Comparison of ENCODE assay signal across 10 mouse cellular contexts in genomic region chr19:23511303-23511702, GRCm38 (mm10).
DNase-seq lines count a peak whose midpoint lies in the region; ATAC-seq and TF ChIP-seq lines count a peak whose summit lies in the region.
"Had no signal": no experiment of that assay in that cellular context is flagged by ENCODE, and none has a peak within 500 bp of the region (broad histone marks: within the 10 kb centered on the region; RNA-seq: fewer than 3 reads in every experiment).

No protein-coding gene starts in this region.

- no peaks in the 10 kb centered on the region for H3K9me3 ChIP-seq in forebrain, postnatal 0 days (ENCODE audit: low read length)
- no peaks in the 10 kb centered on the region for H3K9me3 ChIP-seq in forebrain, embryonic 14.5 days (replicated peaks; ENCODE audit: control insufficient read depth, low read length)
- no peaks in the 10 kb centered on the region for H3K9me3 ChIP-seq in liver, embryonic 14.5 days (ENCODE audit: control insufficient read depth, low read length)
- no peaks in the 10 kb centered on the region for H3K9me3 ChIP-seq in forebrain, embryonic 11.5 days (ENCODE audit: control insufficient read depth, low read length)
- H3K9me3 ChIP-seq: embryonic facial prominence, embryonic 13.5 days had no signal

- no peaks in the 10 kb centered on the region for H3K36me3 ChIP-seq in forebrain, postnatal 0 days (ENCODE audit: insufficient read depth)
- H3K36me3 ChIP-seq in forebrain, embryonic 14.5 days (ENCODE audit: control insufficient read depth, insufficient read depth, low read length) = no peaks in the 10 kb centered on the region
- no peaks in the 10 kb centered on the region for H3K36me3 ChIP-seq in liver, embryonic 14.5 days (replicated peaks; ENCODE audit: control insufficient read depth, insufficient read depth, low read depth)
- no peaks in the 10 kb centered on the region for H3K36me3 ChIP-seq in small intestine, adult 2 months (ENCODE audit: control insufficient read depth, insufficient read depth, low read length)
- no peaks in the 10 kb centered on the region for H3K36me3 ChIP-seq in forebrain, embryonic 11.5 days (ENCODE audit: control insufficient read depth, insufficient read depth, low read length)
- H3K36me3 ChIP-seq: embryonic facial prominence, embryonic 13.5 days had no signal

- WGBS in forebrain, postnatal 0 days = 52% methylated on average over 2 of the region's 2 CpGs
- 45% methylated on average over 2 of the region's 2 CpGs for WGBS in forebrain, embryonic 14.5 days
- WGBS in liver, embryonic 14.5 days (ENCODE audit: insufficient replicate concordance) = 31% methylated on average over 2 of the region's 2 CpGs
- 46% methylated on average over 2 of the region's 2 CpGs for WGBS in small intestine, adult 2 months
- WGBS in forebrain, embryonic 11.5 days = 46% methylated on average over 2 of the region's 2 CpGs

- no peak overlapping the region for H3K4me2 ChIP-seq in forebrain, postnatal 0 days (ENCODE audit: low read depth)
- no peak overlapping the region for H3K4me2 ChIP-seq in forebrain, embryonic 14.5 days (ENCODE audit: low read length)
- no peak overlapping the region for H3K4me2 ChIP-seq in liver, embryonic 14.5 days (ENCODE audit: low read depth)
- no peak overlapping the region for H3K4me2 ChIP-seq in forebrain, embryonic 11.5 days (ENCODE audit: low read depth, low read length, severe bottlenecking)
- H3K4me2 ChIP-seq: embryonic facial prominence, embryonic 13.5 days had no signal

- peak; percentile 14; the same call in 1 of the 2 replicates for TF ChIP-seq CTCF in forebrain, postnatal 0 days (IDR thresholded peaks at IDR 0.05; ENCODE audit: low read depth)
- peak; percentile 53 for TF ChIP-seq CTCF in liver, embryonic 14.5 days (IDR thresholded peaks at IDR 0.05; ENCODE audit: low read depth)
- TF ChIP-seq CTCF in bone marrow macrophage, adult 2 months (IDR thresholded peaks at IDR 0.05; ENCODE audit: low read depth, low read length) = peak; percentile 30; the same call in 1 of the 2 replicates
- 0 out of 2 replicates have a peak, but pooled peaks have one; percentile 14 for TF ChIP-seq CTCF in small intestine, adult 2 months (IDR thresholded peaks at IDR 0.05; ENCODE audit: extremely low read depth, insufficient read length, insufficient replicate concordance, low read depth, low read length)

- no peak for ATAC-seq in forebrain, postnatal 0 days
- ATAC-seq in forebrain, embryonic 14.5 days = no peak
- ATAC-seq in liver, embryonic 14.5 days (ENCODE audit: insufficient read depth) = no peak
- no peak for ATAC-seq in forebrain, embryonic 11.5 days (replicated peaks; ENCODE audit: low FRiP score)

- no peak for DNase-seq in forebrain, postnatal 0 days
- DNase-seq in forebrain, embryonic 14.5 days (ENCODE audit: low spot score) = no peak
- peak in 1 of 3 experiments; percentile 10 for DNase-seq in liver, embryonic 14.5 days (ENCODE audit: low read depth in 3 of 3, low spot score in 3 of 3)
- no peak for DNase-seq in liver
- no peak for DNase-seq in forebrain, embryonic 11.5 days (ENCODE audit: low spot score)
- no peak for DNase-seq in cerebellum, postnatal 36 days
- DNase-seq: right cerebral cortex, adult 18-20 months had no signal

- no peak for TF ChIP-seq POLR2A in bone marrow macrophage, adult 2 months (IDR thresholded peaks at IDR 0.05; ENCODE audit: borderline replicate concordance, low read depth, low read length)
- TF ChIP-seq POLR2A in small intestine, adult 2 months (IDR thresholded peaks at IDR 0.05; ENCODE audit: low read depth, low read length) = no peak

- H3K27ac ChIP-seq in forebrain, postnatal 0 days (ENCODE audit: low read depth, low read length) = no peak overlapping the region
- H3K27ac ChIP-seq in forebrain, embryonic 14.5 days (ENCODE audit: low read depth, low read length) = no peak overlapping the region
- no peak overlapping the region for H3K27ac ChIP-seq in liver, embryonic 14.5 days
- H3K27ac ChIP-seq in bone marrow macrophage, adult 2 months (ENCODE audit: insufficient read depth, low read depth, low read length) = no peak overlapping the region
- H3K27ac ChIP-seq in small intestine, adult 2 months (ENCODE audit: insufficient read depth, low read depth, low read length) = no peak overlapping the region
- no peak overlapping the region for H3K27ac ChIP-seq in forebrain, embryonic 11.5 days (ENCODE audit: low read depth, low read length)
- H3K27ac ChIP-seq: embryonic facial prominence, embryonic 13.5 days had no signal

- H3K27me3 ChIP-seq in forebrain, postnatal 0 days (ENCODE audit: insufficient read depth, low read length) = no peaks in the 10 kb centered on the region
- no peaks in the 10 kb centered on the region for H3K27me3 ChIP-seq in forebrain, embryonic 14.5 days (replicated peaks; ENCODE audit: control insufficient read depth, insufficient read depth, low read length)
- H3K27me3 ChIP-seq in liver, embryonic 14.5 days (ENCODE audit: control insufficient read depth, insufficient read depth, low read length) = no peaks in the 10 kb centered on the region
- no peaks in the 10 kb centered on the region for H3K27me3 ChIP-seq in small intestine, adult 2 months (ENCODE audit: control insufficient read depth, insufficient read depth, low read length)
- H3K27me3 ChIP-seq in forebrain, embryonic 11.5 days (ENCODE audit: control insufficient read depth, insufficient read depth, low read length) = no peaks in the 10 kb centered on the region
- H3K27me3 ChIP-seq: embryonic facial prominence, embryonic 13.5 days had no signal

- H3K4me1 ChIP-seq in forebrain, postnatal 0 days (ENCODE audit: insufficient read depth) = no peaks in the 10 kb centered on the region
- H3K4me1 ChIP-seq in forebrain, embryonic 14.5 days (ENCODE audit: control insufficient read depth, insufficient read depth, low read length) = peaks cover 7% of the 10 kb centered on the region
- no peaks in the 10 kb centered on the region for H3K4me1 ChIP-seq in liver, embryonic 14.5 days (replicated peaks; ENCODE audit: control insufficient read depth in 2 of 2, insufficient read depth in 2 of 2, low read length in 1 of 2)
- no peaks in the 10 kb centered on the region for H3K4me1 ChIP-seq in bone marrow macrophage, adult 2 months (ENCODE audit: control insufficient read depth, insufficient read depth, low read length)
- H3K4me1 ChIP-seq in small intestine, adult 2 months (ENCODE audit: control insufficient read depth, insufficient read depth, insufficient read length, low read length) = no peaks in the 10 kb centered on the region
- peaks cover 7% of the 10 kb centered on the region for H3K4me1 ChIP-seq in forebrain, embryonic 11.5 days (replicated peaks; ENCODE audit: control insufficient read depth, insufficient read depth, low read length)

- TF ChIP-seq EP300 in liver, embryonic 14.5 days (IDR thresholded peaks at IDR 0.05; ENCODE audit: low read depth) = no peak

- H3K9ac ChIP-seq in forebrain, postnatal 0 days = no peak overlapping the region
- no peak overlapping the region for H3K9ac ChIP-seq in forebrain, embryonic 14.5 days (ENCODE audit: low read length)
- no peak overlapping the region for H3K9ac ChIP-seq in liver, embryonic 14.5 days (replicated peaks)
- H3K9ac ChIP-seq in forebrain, embryonic 11.5 days (ENCODE audit: low read length) = no peak overlapping the region
- H3K9ac ChIP-seq: embryonic facial prominence, embryonic 13.5 days had no signal

- H3K4me3 ChIP-seq in forebrain, postnatal 0 days (ENCODE audit: low read depth, low read length) = no peak overlapping the region
- H3K4me3 ChIP-seq in forebrain, embryonic 14.5 days (ENCODE audit: low read depth, low read length) = no peak overlapping the region
- H3K4me3 ChIP-seq in liver, embryonic 14.5 days (ENCODE audit: insufficient read depth in 1 of 2, low read depth in 2 of 2, low read length in 2 of 2) = no peak overlapping the region
- no peak overlapping the region for H3K4me3 ChIP-seq in bone marrow macrophage, adult 2 months (ENCODE audit: insufficient read depth, low read length)
- H3K4me3 ChIP-seq in small intestine, adult 2 months (ENCODE audit: low read depth, low read length) = no peak overlapping the region
- no peak overlapping the region for H3K4me3 ChIP-seq in forebrain, embryonic 11.5 days (ENCODE audit: low read depth, low read length)
- H3K4me3 ChIP-seq: embryonic facial prominence, embryonic 13.5 days had no signal
